Mouse (Mus musculus): ENCODE data around the gene Cdkn2c. TPM values are rescaled to one million over a fixed set of nuclear protein-coding genes. Genes with fewer than 3 reads are reported as not detected.
A peak's percentile ranks its signal among the peaks of the same experiment; 100 is the strongest.

Cdkn2c gene
- total RNA-seq, 2 experiments from 2014 or later: 6.7 to 8.5 TPM

GRCm38 (mm10) chr4:109657851-109658500 lies 9.0 kb downstream of the Cdkn2c start:
- peak in 1 of 2 experiments; percentile 13 for DNase-seq (ENCODE audit: low spot score in 2 of 2)

GRCm38 (mm10) chr4:109657021-109657850 lies 9.8 kb downstream of the Cdkn2c start:
- peak; percentile 38 to 53 for DNase-seq (ENCODE audit: low spot score in 2 of 2)

- DNase-seq (ENCODE audit: low spot score in 2 of 2): no peak
Observed at GRCm38 (mm10) chr4:109656301-109656700, 10.7 kb downstream of the Cdkn2c start.

GRCm38 (mm10) chr4:109655738-109656137 lies 11.3 kb downstream of the Cdkn2c start:
- no peak for DNase-seq (ENCODE audit: low spot score in 2 of 2)

- no peak for DNase-seq (ENCODE audit: low spot score in 2 of 2)
Observed at GRCm38 (mm10) chr4:109654701-109655100, 12.3 kb downstream of the Cdkn2c start.

- no peak for DNase-seq (ENCODE audit: low spot score in 2 of 2)
Observed at GRCm38 (mm10) chr4:109653251-109653650, 13.7 kb downstream of the Cdkn2c start.

GRCm38 (mm10) chr4:109649331-109649730 lies 17.7 kb downstream of the Cdkn2c start:
- DNase-seq (ENCODE audit: low spot score in 2 of 2): no peak

- DNase-seq (ENCODE audit: low spot score in 2 of 2): no peak
Observed at GRCm38 (mm10) chr4:109647281-109647680, 19.7 kb downstream of the Cdkn2c start.

- no peak for DNase-seq (ENCODE audit: low spot score in 2 of 2)
Observed at GRCm38 (mm10) chr4:109641451-109641850, 25.5 kb downstream of the Cdkn2c start.

- DNase-seq (ENCODE audit: low spot score in 2 of 2): no peak
Observed at GRCm38 (mm10) chr4:109640141-109640540, 26.8 kb downstream of the Cdkn2c start.

GRCm38 (mm10) chr4:109639356-109639755 lies 27.6 kb downstream of the Cdkn2c start:
- DNase-seq (ENCODE audit: low spot score in 2 of 2): no peak

- no peak for DNase-seq (ENCODE audit: low spot score in 2 of 2)
Observed at GRCm38 (mm10) chr4:109634971-109635370, 32.0 kb downstream of the Cdkn2c start.

GRCm38 (mm10) chr4:109631029-109631428 lies 36.0 kb downstream of the Cdkn2c start:
- no peak for DNase-seq (ENCODE audit: low spot score in 2 of 2)

GRCm38 (mm10) chr4:109630215-109630614 lies 36.8 kb downstream of the Cdkn2c start:
- DNase-seq (ENCODE audit: low spot score in 2 of 2): no peak

- no peak for DNase-seq (ENCODE audit: low spot score in 2 of 2)
Observed at GRCm38 (mm10) chr4:109612596-109612995, 54.4 kb downstream of the Cdkn2c start.

Other genes starting within 250 kb of the Cdkn2c start
- 100 to 1,000 TPM; 164 to 180 TPM for gene Rnf11, start 182.5 kb downstream of the Cdkn2c start, total RNA-seq (2021)
- gene 4930522H14Rik, start 135.9 kb downstream of the Cdkn2c start, total RNA-seq (2021): not detected
- gene Faf1, start 9.4 kb upstream of the Cdkn2c start, total RNA-seq (2021): 10 to 100 TPM; 31.6 to 33.7 TPM